Mouse (Mus musculus) CD4-positive naive resting alpha-beta T cell, adult 57 days (primary cell): ENCODE data around the gene Actl6a. TPM values are rescaled to one million over a fixed set of nuclear protein-coding genes. Genes with fewer than 3 reads are reported as not detected.

ENCODE experiments used
- total RNA-seq: library from RNA; stranded (reverse); gene quantifications from one replicate; pipeline ENCODE4 v1.2.4, GENCODE M21; 2023

The Actl6a gene
- 57.6 TPM for total RNA-seq

GRCm38 (mm10) chr3:32705647-32706348 lies at the start of gene Actl6a:
TSS of gene Actl6a (plus strand) at chr3:32706298.

GRCm38 (mm10) chr3:32736244-32737171 lies 30.4 kb downstream of the Actl6a start, which contains the start of gene Ndufb5:
TSS of gene Ndufb5 (plus strand) at chr3:32736990.

GRCm38 (mm10) chr3:32737172-32737655 lies 31.1 kb downstream of the Actl6a start, which contains the start of gene Mrpl47:
TSS of gene Mrpl47 (minus strand) at chr3:32737605.

Other genes starting within 250 kb of the Actl6a start
- 0.68 TPM for gene Kcnmb3, start 214.1 kb upstream of the Actl6a start, total RNA-seq
- gene Zfp639, start 196.0 kb upstream of the Actl6a start, total RNA-seq = 37.4 TPM
- 45.6 TPM for gene Mfn1, start 176.8 kb upstream of the Actl6a start, total RNA-seq
- 33.1 TPM for gene Gnb4, start 89.7 kb upstream of the Actl6a start, total RNA-seq
- gene Ndufb5, start 30.7 kb downstream of the Actl6a start, total RNA-seq = 70.1 TPM
- gene Mrpl47, start 31.3 kb downstream of the Actl6a start, total RNA-seq = 6.7 TPM
- gene Usp13, start 111.2 kb downstream of the Actl6a start, total RNA-seq = not detected